Mouse (Mus musculus) heart, embryonic 11.5 days (tissue): ENCODE measurements around the gene Samd4b. TPM values are rescaled to one million over a fixed set of nuclear protein-coding genes. Genes with fewer than 3 reads are reported as not detected.

Experiments used
- ATAC-seq: fragments of 200-750 bp; cut with Nextera tagmentation; replicated peaks from 2 replicates; pipeline ENCODE4 v1.8.0; 2017; ENCODE audit warnings: moderate library complexity; ENCODE audit not compliant: insufficient number of reproducible peaks, low FRiP score, low TSS enrichment
- H3K27ac ChIP-seq: fragments of 300-500 bp; sonication (generic); 2 replicates; pipeline ENCODE4 v1.5.1; 2014; ENCODE audit warnings: mild to moderate bottlenecking, low read depth, low read length
- H3K27me3 ChIP-seq: fragments of 300-500 bp; sonication (generic); 2 replicates; pipeline ENCODE4 v1.6.1; 2014; ENCODE audit warnings: mild to moderate bottlenecking, low read length, mixed read lengths; ENCODE audit not compliant: control insufficient read depth, insufficient read depth
- H3K36me3 ChIP-seq: fragments of 300-500 bp; sonication (generic); 2 replicates; pipeline ENCODE4 v1.6.1; 2014; ENCODE audit warnings: mild to moderate bottlenecking, low read length, moderate library complexity, mixed read lengths; ENCODE audit not compliant: control insufficient read depth, insufficient read depth
- H3K4me1 ChIP-seq: fragments of 300-500 bp; sonication (generic); 2 replicates; pipeline ENCODE4 v1.6.1; 2014; ENCODE audit warnings: low read length; ENCODE audit not compliant: control insufficient read depth, insufficient read depth
- H3K4me2 ChIP-seq: fragments of 300-500 bp; sonication (generic); 2 replicates; pipeline ENCODE4 v1.6.1; 2014; ENCODE audit warnings: mild to moderate bottlenecking, moderate library complexity
- H3K4me3 ChIP-seq: fragments of 300-500 bp; sonication (generic); 2 replicates; pipeline ENCODE4 v1.5.1; 2014; ENCODE audit warnings: low read depth, low read length
- H3K9ac ChIP-seq: fragments of 300-500 bp; sonication (generic); 2 replicates; pipeline ENCODE4 v1.6.1; 2014; ENCODE audit warnings: mild to moderate bottlenecking, low read depth, low read length, moderate library complexity
- H3K9me3 ChIP-seq: fragments of 300-500 bp; sonication (generic); replicated peaks from 2 replicates; pipeline ENCODE4 v1.6.1; 2016; ENCODE audit warnings: low read length; ENCODE audit not compliant: control insufficient read depth
- WGBS: fragments of 180-500 bp; shearing (Covaris S2); extraction: QIAGEN DNeasy Blood & Tissue Kit; methylation state at CpG from one replicate; pipeline ENCODE4 v1.1.7; 2014; ENCODE audit not compliant: insufficient replicate concordance; 5-methylcytosine and 5-hydroxymethylcytosine counted together
- polyA plus RNA-seq: library from polyadenylated mRNA; unstranded; fragments of >200 nt; fragmentation: Nextera tagmentation; extraction: Ambion mirVana; gene quantifications from 2 replicates; pipeline ENCODE4 v1.2.1, GENCODE M21; 2014

Gene Samd4b
- polyA plus RNA-seq, 1 experiment from 2014 or later = 22.8 TPM

- no peak overlapping the region for H3K9ac ChIP-seq
- H3K9me3 ChIP-seq = no peaks in the 10 kb centered on the region
- no peak overlapping the region for H3K4me2 ChIP-seq
- no peak overlapping the region for H3K27ac ChIP-seq
- H3K4me1 ChIP-seq = 0 out of 2 replicates have a peak, but pooled peaks cover 5% of the 10 kb centered on the region
- WGBS = 66% methylated on average over 13 of the region's 13 CpGs
- ATAC-seq = no peak
- H3K4me3 ChIP-seq = no peak overlapping the region
- H3K27me3 ChIP-seq = peaks cover 8% of the 10 kb centered on the region
- no peaks in the 10 kb centered on the region for H3K36me3 ChIP-seq
Measured at GRCm38 (mm10) chr7:28447865-28448820, 149.8 kb downstream of the Samd4b start.

GRCm38 (mm10) chr7:28447101-28447830 is 150.7 kb downstream of the Samd4b start:
- Histone ChIP-seq H3K9me3 (no peaks in the 10 kb centered on the region), H3K9ac (0 out of 2 replicates have a peak overlapping the region, but pooled peaks have one; percentile 22), H3K4me1 (0 out of 2 replicates have a peak, but pooled peaks cover 3% of the 10 kb centered on the region), H3K4me2 (no peak overlapping the region), H3K27me3 (peaks cover 8% of the 10 kb centered on the region), H3K36me3 (no peaks in the 10 kb centered on the region), H3K4me3 (no peak overlapping the region; the same call in 1 of the 2 replicates), H3K27ac (no peak overlapping the region)
- 19% methylated on average over 12 of the region's 12 CpGs for WGBS
- ATAC-seq = no peak

- Histone ChIP-seq H3K9ac (no peak overlapping the region), H3K4me1 (0 out of 2 replicates have a peak, but pooled peaks cover 3% of the 10 kb centered on the region), H3K9me3 (no peaks in the 10 kb centered on the region), H3K4me2 (no peak overlapping the region), H3K27me3 (peaks cover 8% of the 10 kb centered on the region), H3K27ac (no peak overlapping the region), H3K4me3 (no peak overlapping the region), H3K36me3 (no peaks in the 10 kb centered on the region)
- 6% methylated on average over 12 of the region's 12 CpGs for WGBS
- no peak for ATAC-seq
Measured at GRCm38 (mm10) chr7:28446446-28446845, 151.5 kb downstream of the Samd4b start.

GRCm38 (mm10) chr7:28444344-28444974 is 153.5 kb downstream of the Samd4b start:
- Histone ChIP-seq H3K27ac (no peak overlapping the region), H3K4me3 (no peak overlapping the region)
- no peak for ATAC-seq

GRCm38 (mm10) chr7:28442688-28443087 is 155.3 kb downstream of the Samd4b start:
- peaks cover 8% of the 10 kb centered on the region for H3K27me3 ChIP-seq
- H3K9ac ChIP-seq = no peak overlapping the region
- no peak overlapping the region for H3K4me2 ChIP-seq
- H3K36me3 ChIP-seq = no peaks in the 10 kb centered on the region
- no peak overlapping the region for H3K4me3 ChIP-seq
- H3K4me1 ChIP-seq = 0 out of 2 replicates have a peak, but pooled peaks cover 3% of the 10 kb centered on the region
- no peak overlapping the region for H3K27ac ChIP-seq
- ATAC-seq = no peak
- H3K9me3 ChIP-seq = no peaks in the 10 kb centered on the region
- 40% methylated on average over 4 of the region's 4 CpGs for WGBS

More at GRCm38 (mm10) chr7:28444344-28444974, 153.5 kb downstream of the Samd4b start:
- Histone ChIP-seq H3K9me3 (no peaks in the 10 kb centered on the region), H3K27me3 (peaks cover 8% of the 10 kb centered on the region), H3K36me3 (no peaks in the 10 kb centered on the region), H3K4me2 (no peak overlapping the region), H3K4me1 (0 out of 2 replicates have a peak, but pooled peaks cover 3% of the 10 kb centered on the region), H3K9ac (no peak overlapping the region)
- WGBS = 75% methylated on average over 13 of the region's 13 CpGs

- no peak for ATAC-seq
- Histone ChIP-seq H3K36me3 (no peaks in the 10 kb centered on the region), H3K4me3 (no peak overlapping the region), H3K9me3 (no peaks in the 10 kb centered on the region), H3K4me2 (no peak overlapping the region), H3K9ac (no peak overlapping the region), H3K27me3 (peaks cover 8% of the 10 kb centered on the region), H3K4me1 (no peaks in the 10 kb centered on the region; the same call in 1 of the 2 replicates), H3K27ac (no peak overlapping the region)
- WGBS = 81% methylated on average over 13 of the region's 14 CpGs
Measured at GRCm38 (mm10) chr7:28441776-28442485, 156.0 kb downstream of the Samd4b start.

- H3K4me3 ChIP-seq = no peak overlapping the region
Measured at GRCm38 (mm10) chr7:28440739-28441138, 157.2 kb downstream of the Samd4b start.

More at GRCm38 (mm10) chr7:28440739-28441138, 157.2 kb downstream of the Samd4b start:
- no peaks in the 10 kb centered on the region for H3K36me3 ChIP-seq
- peaks cover 5% of the 10 kb centered on the region for H3K27me3 ChIP-seq
- no peak overlapping the region for H3K9ac ChIP-seq
- no peak overlapping the region for H3K27ac ChIP-seq
- no peak for ATAC-seq
- no peaks in the 10 kb centered on the region for H3K9me3 ChIP-seq
- 39% methylated on average over 2 of the region's 2 CpGs for WGBS
- H3K4me1 ChIP-seq = no peaks in the 10 kb centered on the region; the same call in 1 of the 2 replicates
- no peak overlapping the region for H3K4me2 ChIP-seq
